Mouse (Mus musculus) lung, embryonic 14.5 days (tissue): ENCODE results near the gene Kcna1. TPM values are rescaled to one million over a fixed set of nuclear protein-coding genes. Genes with fewer than 3 reads are reported as not detected.

Source experiments
- ATAC-seq: fragments of 200-750 bp; cut with Nextera tagmentation; 2 replicates; pipeline ENCODE4 v1.8.0; 2017; ENCODE audit warnings: mild to moderate bottlenecking, moderate TSS enrichment, moderate library complexity; ENCODE audit not compliant: insufficient read depth
- DNase-seq: peaks from one replicate; pipeline ENCODE4 v3.0.0-alpha.2; 2015
- H3K27ac ChIP-seq: fragments of 300-500 bp; sonication (generic); 2 replicates; pipeline ENCODE4 v1.5.1; 2014; ENCODE audit warnings: low read depth, mild to moderate bottlenecking, moderate library complexity
- H3K27me3 ChIP-seq: fragments of 300-500 bp; sonication (generic); 2 replicates; pipeline ENCODE4 v1.6.1; 2014; ENCODE audit warnings: low read length, control low read depth; ENCODE audit not compliant: insufficient read depth
- H3K36me3 ChIP-seq: fragments of 300-500 bp; sonication (generic); 2 replicates; pipeline ENCODE4 v1.6.1; 2014; ENCODE audit warnings: control low read depth; ENCODE audit not compliant: insufficient read depth
- H3K4me1 ChIP-seq: fragments of 300-500 bp; sonication (generic); 2 replicates; pipeline ENCODE4 v1.6.1; 2014; ENCODE audit warnings: antibody characterized with exemption, control low read depth; ENCODE audit not compliant: insufficient read depth
- H3K4me2 ChIP-seq: fragments of 300-500 bp; sonication (generic); 2 replicates; pipeline ENCODE4 v1.6.1; 2014; ENCODE audit warnings: mild to moderate bottlenecking
- H3K4me3 ChIP-seq: fragments of 300-500 bp; sonication (generic); 2 replicates; pipeline ENCODE4 v1.5.1; 2014; ENCODE audit warnings: low read depth, low read length
- H3K9ac ChIP-seq: fragments of 300-500 bp; sonication (generic); 2 replicates; pipeline ENCODE4 v1.6.1; 2014
- H3K9me3 ChIP-seq: fragments of 300-500 bp; sonication (generic); 2 replicates; pipeline ENCODE4 v1.6.1; 2016; ENCODE audit warnings: low read depth, low read length, control low read depth
- CTCF ChIP-seq: IDR thresholded peaks from 2 replicates; pipeline ENCODE4 v1.5.1; 2016; ENCODE audit warnings: antibody characterized with exemption, low read depth
- WGBS: fragments of 180-500 bp; shearing (Covaris S2); extraction: QIAGEN DNeasy Blood & Tissue Kit; methylation state at CpG from one replicate; pipeline ENCODE4 v1.1.7; 2014; 5-methylcytosine and 5-hydroxymethylcytosine counted together
- polyA plus RNA-seq: library from polyadenylated mRNA; unstranded; fragments of >200 nt; fragmentation: Nextera tagmentation; extraction: Ambion mirVana; gene quantifications from 2 replicates; pipeline ENCODE4 v1.2.1, GENCODE M21; 2014

The Kcna1 gene
- polyA plus RNA-seq, 1 experiment from 2014 or later = 0.37 TPM

DNA sequence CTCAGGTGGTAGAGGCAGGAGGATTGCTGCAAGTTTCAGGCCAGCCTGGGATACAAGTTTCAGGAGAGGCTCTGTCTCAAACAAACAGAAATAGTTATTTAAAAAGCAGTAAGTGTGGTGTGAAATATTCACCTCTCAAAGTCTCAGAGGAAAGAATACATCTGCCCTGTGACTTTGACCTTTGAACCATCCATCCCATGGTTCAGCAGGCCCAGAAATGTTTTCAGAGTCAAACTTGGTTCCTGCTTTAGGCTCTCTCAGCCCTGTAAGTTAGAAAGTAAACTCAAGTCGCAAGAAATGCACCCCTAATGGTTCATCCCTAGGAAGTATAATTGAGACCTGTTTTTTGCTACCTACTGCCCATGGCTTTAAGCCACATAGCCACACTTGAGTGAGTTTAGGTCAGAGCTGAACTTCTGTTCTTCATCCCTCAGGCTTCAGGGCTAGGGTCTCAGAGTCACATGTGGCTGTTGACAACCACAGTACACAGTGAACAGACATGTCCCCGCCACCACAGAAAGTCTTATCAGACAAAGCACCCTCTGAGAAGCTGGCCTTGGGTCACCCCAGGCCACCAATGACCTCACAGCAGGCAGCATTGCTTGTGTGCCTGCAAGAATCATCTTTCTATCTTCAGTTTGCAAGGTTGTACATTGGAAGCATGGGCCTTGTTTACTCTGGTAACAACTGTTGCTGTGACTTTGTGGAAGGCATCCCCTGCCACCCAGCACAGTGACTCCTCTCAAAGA lies 11.6 kb upstream of the Kcna1 start:
- no peak for TF ChIP-seq CTCF
- Histone ChIP-seq H3K4me3 (no peak overlapping the region), H3K9ac (no peak overlapping the region), H3K9me3 (no peaks in the 10 kb centered on the region), H3K4me2 (no peak overlapping the region), H3K27me3 (no peaks in the 10 kb centered on the region), H3K4me1 (no peaks in the 10 kb centered on the region), H3K27ac (no peak overlapping the region), H3K36me3 (no peaks in the 10 kb centered on the region)
- WGBS = 61% methylated on average over 2 of the region's 2 CpGs
- no peak for ATAC-seq
- no peak for DNase-seq

DNA sequence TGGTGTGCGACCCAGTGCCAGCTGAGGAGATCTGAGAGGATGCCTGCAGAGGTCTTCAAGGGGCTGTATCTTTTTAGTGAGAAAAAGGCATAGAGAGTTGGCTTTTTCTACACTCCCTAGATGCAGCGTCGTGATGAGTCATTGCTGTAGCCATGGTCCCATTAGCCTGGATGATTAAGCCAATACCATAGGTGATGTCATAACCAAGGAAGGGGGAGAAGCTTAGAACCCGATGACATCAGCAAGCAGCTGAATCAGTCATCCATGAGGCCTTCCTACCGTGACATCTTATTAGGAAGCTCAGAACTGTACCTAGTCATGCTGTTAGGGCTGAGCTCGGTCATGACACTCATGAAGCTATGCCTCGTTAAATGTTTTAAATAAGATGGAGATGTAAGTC lies 7.4 kb upstream of the Kcna1 start:
- Histone ChIP-seq H3K27ac (no peak overlapping the region), H3K9ac (no peak overlapping the region), H3K9me3 (no peaks in the 10 kb centered on the region), H3K4me3 (no peak overlapping the region), H3K36me3 (no peaks in the 10 kb centered on the region), H3K4me2 (no peak overlapping the region), H3K27me3 (no peaks in the 10 kb centered on the region), H3K4me1 (no peaks in the 10 kb centered on the region)
- no peak for TF ChIP-seq CTCF
- DNase-seq (no peak), ATAC-seq (no peak)
- WGBS = 83% methylated on average over 7 of the region's 7 CpGs

DNA sequence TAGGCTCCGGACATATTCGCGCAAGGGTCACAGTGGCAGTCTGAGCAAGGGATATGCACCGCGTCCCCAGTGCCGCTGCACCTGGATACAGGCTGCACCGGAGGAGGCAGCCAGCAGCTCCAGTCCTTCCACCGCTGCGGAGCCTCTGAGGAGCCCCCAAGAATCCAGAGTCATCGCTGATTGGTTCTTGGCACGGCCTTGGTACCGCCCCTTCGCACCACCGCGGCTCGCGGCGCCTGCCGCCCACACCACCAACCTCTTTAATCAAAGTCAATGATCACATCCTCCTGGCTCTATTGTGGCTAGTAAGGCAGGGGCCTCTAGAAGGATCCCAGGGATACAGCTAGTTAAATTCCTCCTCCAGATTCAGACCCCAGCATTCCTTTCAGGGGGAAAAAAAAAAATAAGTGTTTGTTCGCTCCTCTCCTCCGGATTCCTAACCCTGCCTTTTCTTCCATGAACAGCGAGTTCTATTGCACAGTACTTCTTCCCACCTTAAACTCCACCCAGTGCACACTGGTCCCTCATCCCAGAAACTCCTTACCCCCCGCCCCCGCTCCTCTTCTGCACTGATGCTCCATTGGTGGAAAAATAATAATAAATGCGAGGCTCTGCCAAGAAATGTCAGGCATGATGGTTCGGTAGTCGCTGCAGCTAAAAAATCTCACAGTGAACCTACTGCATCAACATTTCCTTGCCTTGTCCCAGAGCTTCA lies 383 bp downstream of the Kcna1 start:
- Histone ChIP-seq H3K27ac (no peak overlapping the region), H3K4me3 (peak overlapping the region; percentile 43), H3K27me3 (peaks cover 62% of the 10 kb centered on the region), H3K4me2 (peak overlapping the region; percentile 83), H3K36me3 (no peaks in the 10 kb centered on the region), H3K9me3 (no peaks in the 10 kb centered on the region), H3K4me1 (peaks cover 13% of the 10 kb centered on the region; the same call in 1 of the 2 replicates), H3K9ac (no peak overlapping the region)
- TF ChIP-seq CTCF = no peak
- ATAC-seq = peak; percentile 84
- DNase-seq = peak; percentile 79
- WGBS = 1% methylated on average over 27 of the region's 27 CpGs

DNA sequence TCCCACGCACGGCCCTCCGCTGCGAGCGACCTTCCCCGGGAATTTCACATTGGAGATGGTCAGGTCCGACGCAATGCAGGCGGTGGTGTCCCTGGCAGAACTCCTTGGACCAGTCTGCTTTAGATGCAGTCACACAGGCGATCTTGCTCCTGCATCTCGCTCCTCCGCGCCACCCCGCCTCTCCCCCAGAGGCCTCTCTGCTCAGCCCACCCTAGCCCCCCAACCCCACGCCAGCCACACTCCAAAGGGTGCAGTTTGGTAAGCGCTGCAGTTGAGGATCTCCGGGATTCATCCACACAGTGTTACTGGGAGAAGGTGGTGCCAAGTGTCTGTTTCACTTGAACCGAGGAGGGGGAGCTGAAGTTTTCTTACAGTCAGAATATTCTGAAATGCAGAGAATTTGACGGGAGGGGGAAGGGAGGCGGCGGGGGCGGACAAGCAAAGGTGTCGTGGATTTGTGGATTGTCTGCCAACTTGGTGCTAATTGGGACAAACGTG lies 1.1 kb downstream of the Kcna1 start:
- no peak for TF ChIP-seq CTCF
- Histone ChIP-seq H3K36me3 (no peaks in the 10 kb centered on the region), H3K9ac (no peak overlapping the region), H3K27me3 (peaks cover 68% of the 10 kb centered on the region), H3K4me3 (peak overlapping the region; percentile 43), H3K4me2 (peak overlapping the region; percentile 83), H3K27ac (no peak overlapping the region), H3K4me1 (peaks cover 13% of the 10 kb centered on the region; the same call in 1 of the 2 replicates), H3K9me3 (no peaks in the 10 kb centered on the region)
- under 1% methylated on average over 24 of the region's 24 CpGs for WGBS
- ATAC-seq (peak; percentile 55; the same call in 1 of the 2 replicates), DNase-seq (peak; percentile 23)

DNA sequence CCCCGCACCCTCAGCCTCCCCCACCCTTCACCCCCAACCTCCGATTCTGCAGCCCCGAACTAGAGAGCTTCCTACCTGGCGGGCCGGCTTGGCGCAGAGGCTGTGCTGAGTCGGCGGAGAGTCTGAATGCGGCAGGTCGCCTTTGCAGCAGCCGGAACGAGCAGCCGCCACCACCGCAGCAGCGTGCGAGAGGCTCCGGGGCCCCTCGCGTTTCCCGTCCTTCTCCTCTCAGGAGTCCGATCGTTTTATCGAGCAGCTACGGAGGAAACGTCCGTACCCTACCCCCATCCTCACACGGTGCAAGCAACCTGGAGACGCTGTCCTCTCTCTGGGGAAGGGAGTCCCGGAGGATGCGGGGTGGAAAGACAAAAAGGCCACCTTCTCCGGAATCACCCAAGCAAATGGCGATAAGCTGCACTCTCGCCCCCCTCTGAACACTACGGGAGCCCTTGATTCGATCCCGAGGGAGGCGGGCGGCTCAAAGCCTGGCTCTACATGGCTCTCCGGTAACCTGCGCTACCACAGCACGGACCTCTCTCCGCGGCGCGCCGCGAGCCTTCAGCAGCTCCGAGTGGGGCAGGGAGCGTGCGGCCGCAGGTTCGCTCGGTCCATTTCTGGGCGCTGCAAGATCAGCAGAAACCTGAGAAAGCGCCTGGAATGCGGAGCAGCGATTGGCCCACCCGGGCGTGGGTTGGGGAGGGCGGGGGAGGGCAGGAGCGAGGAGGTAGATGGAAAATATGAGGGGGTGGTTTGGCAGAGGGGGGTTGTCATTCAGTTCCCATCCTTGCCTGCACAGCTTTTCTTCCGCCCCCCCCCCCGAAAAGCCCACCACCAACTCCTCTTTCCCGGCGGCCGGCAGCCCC lies 1.8 kb downstream of the Kcna1 start:
- DNase-seq = peak; percentile 48
- Histone ChIP-seq H3K4me2 (peak overlapping the region; percentile 83), H3K4me3 (peak overlapping the region; percentile 43), H3K4me1 (peaks cover 13% of the 10 kb centered on the region; the same call in 1 of the 2 replicates), H3K36me3 (no peaks in the 10 kb centered on the region), H3K27ac (no peak overlapping the region), H3K9me3 (no peaks in the 10 kb centered on the region), H3K27me3 (peaks cover 71% of the 10 kb centered on the region), H3K9ac (no peak overlapping the region; the same call in 1 of the 2 replicates)
- no peak for TF ChIP-seq CTCF
- under 1% methylated on average over 63 of the region's 66 CpGs for WGBS
- peak; percentile 45; the same call in 1 of the 2 replicates for ATAC-seq

DNA sequence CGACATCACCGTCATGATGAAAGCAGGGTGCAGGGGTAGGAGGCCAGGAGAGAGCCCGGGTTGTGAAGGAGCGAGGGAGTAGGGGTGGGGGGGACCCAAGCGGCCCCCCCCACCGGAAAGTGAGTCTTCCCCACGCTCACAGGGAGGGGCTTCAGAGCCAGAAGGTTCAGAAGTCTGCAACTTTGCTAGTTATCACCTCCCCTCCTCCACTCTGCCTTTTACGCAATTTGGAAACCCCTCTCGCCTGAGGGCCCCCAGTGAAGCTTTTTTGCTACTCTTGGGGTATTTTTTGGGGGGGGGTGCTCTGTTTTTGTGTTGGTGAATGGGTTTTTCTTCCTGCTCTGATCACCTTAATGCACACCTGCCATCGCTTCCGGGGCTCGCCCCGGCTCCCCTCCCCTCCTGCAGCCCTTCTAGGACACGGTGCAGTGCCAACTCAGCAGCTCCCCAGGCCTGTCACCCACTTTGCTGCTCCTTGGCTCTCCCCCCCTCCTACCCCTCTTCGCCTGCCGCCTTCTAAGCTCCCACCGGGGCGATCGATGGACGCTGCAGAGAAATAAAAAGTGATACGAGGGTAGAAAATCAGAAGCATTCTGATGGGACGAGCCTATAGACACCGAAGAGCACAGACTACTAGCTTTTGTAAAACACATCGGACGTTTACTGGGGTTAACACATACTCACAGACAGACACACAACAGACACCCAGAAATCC lies 2.7 kb downstream of the Kcna1 start:
- H3K4me2 ChIP-seq = peak overlapping the region; percentile 83
- no peak overlapping the region for H3K9ac ChIP-seq
- no peak for TF ChIP-seq CTCF
- H3K27ac ChIP-seq = no peak overlapping the region
- peak overlapping the region; percentile 43 for H3K4me3 ChIP-seq
- ATAC-seq (no peak), DNase-seq (no peak)
- H3K9me3 ChIP-seq = no peaks in the 10 kb centered on the region
- H3K4me1 ChIP-seq = peaks cover 13% of the 10 kb centered on the region; the same call in 1 of the 2 replicates
- WGBS = 2% methylated on average over 25 of the region's 25 CpGs
- H3K27me3 ChIP-seq = peaks cover 72% of the 10 kb centered on the region
- H3K36me3 ChIP-seq = no peaks in the 10 kb centered on the region
